Mouse (Mus musculus): ENCODE measurements at regions not wholly inside any gene's neighbourhood (a gene's known extent, or its start where the extent isn't known, plus 50 kb on each side); places are given as distances from the start of the nearest gene placed in this dataset.
A peak's percentile ranks its signal among the peaks of the same experiment; 100 is the strongest.

DNA sequence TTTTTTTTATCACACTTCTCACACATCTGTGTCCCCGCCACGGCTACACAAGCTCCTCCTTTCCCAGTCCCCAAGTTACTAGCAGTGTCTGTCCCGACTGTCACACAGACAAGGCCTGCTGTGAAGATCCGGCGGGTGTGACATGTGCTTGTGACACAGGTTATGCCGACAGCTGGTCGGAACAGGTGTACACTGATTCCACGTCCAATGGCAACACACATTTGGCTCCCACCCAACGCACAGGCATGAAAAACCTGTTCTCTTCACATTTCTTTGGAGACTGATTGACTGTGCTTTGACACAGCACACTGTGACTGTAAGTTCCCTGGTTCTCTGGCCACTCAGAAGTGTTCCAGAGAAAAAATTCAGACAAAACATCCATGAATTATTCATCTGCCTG, 281.4 kb downstream of the En1 start:
- DNase-seq (ENCODE audit: low spot score in 2 of 2) = peak; percentile 29 to 37

DNA sequence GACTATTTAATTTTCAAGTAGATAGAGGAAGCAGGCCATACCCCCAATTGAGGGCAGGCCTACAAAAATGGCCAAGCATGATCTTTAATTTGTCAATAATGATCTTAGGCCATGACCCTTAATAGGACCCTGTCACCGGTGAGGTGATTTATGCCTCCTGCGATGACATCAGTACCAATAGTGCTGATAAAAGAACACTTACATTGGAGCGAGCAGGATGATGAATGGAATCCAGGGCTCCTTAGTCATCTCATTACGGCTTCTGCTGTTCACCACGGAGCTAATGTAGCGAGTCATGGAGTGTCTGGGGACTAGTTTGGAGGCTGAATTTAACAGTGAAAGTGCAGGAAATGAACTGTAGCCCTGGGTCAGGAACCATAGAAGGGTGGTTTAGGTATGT, 308.6 kb downstream of the En1 start:
- DNase-seq (ENCODE audit: low spot score in 2 of 2) = no peak

DNA sequence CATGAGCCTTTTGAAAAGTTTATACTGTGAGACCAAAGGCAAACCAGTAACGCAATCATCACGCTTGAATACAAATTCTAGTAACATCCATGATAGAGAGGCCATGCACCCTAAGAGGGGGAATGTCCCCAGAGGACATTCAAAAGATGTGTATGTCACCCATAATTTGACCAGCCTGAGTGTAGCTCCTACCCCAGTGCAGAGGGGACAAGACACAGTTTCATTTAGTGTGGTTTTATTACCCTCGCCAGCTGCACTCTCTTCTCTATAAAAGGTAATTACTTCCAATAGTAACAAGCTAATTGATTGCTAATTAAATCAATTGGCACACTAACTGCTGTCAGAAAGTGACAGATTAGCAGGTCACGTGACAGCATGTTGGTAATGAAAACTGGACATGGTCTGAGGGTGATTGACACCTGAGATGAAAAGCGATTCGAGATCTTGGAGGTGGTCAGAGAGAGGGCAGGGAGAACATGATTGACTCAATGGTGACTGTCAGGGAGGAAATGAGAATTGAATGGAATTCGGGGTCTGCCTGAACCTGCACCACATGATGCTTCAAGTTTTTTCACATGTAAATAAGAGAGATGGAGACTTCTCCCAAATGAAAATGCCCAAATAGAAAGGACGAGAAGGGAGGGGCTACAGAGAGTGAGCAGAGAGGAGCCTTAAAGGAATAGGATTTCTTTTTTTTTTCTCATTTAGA, 309.9 kb downstream of the En1 start:
- DNase-seq (ENCODE audit: low spot score in 2 of 2) = no peak

DNA sequence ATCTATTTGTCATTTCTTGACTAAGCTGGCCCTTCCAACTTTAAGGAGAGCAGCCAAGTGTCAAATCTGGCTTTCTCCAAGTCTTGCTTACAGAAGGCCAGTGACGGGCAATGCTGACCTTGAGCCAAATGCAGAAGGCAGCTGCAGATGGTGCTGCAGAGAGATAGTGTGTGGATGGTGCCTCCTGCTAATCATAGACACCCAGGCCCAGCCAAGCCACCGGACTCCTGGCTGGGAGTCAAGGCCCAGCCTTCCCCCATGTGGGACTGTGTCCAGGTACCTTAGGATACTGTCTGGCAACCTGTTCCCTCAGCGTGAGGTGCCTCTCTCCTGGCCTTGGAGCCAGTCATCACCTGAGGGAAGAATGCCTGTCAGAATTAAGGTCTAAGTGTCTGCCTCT, 319.3 kb downstream of the En1 start:
- DNase-seq (ENCODE audit: low spot score in 2 of 2) = no peak

DNA sequence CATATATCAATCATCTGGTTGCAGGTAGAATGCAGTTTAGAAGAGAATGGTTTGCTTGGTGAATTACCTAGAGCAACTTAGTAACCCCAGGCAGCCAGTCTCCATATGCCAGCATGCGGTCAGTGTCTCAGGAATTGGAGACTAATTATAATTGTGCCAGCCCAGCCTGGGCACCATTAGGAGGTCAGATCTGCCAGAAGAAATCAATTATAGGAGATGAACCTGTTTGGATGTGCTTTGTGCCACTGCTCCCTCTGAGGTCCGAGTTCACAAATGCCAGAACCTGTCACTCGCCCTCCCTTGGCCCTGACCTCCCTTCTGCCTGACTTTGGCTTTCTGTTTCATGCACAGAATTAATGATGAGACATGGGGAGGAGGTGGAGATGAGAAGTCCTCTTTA, 323.1 kb downstream of the En1 start:
- no peak for DNase-seq (ENCODE audit: low spot score in 2 of 2)

DNA sequence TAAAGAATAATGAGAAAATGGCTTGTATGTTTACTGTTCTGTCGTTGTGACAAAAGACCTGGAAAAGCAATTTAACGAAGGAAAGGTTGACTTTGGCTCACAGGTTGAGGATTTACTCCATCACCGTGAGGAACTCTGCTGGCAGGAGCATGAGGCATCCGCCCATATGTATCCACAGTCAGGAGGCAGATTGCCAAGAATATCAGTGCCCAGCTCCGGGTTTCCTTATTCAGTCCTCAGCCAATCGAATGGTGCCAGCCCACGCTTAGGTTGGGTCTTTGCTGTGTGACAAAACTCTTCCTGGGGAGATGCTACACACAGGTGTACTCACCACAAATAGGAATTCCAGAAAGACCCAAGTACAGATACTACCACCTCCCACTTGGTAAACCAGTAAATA, 327.9 kb downstream of the En1 start:
- DNase-seq (ENCODE audit: low spot score in 2 of 2) = no peak

DNA sequence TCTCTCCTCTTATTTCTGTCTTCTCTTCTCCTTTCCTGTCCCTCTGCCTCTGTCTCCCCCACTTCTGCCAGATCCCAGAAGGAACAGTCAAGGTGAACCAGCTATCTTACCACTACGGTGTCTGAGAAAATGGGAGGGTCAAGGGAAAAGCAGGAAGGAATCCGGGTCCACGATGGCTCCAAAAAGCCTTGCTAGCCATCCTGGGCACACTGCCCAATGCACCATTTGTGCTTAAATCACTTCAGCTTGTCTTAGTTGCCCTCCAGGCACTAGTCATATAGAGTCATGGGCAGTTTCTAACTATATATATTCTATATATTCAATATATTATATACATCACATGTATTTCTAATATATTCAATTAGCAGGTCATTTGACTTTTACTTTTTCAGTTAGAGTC, 333.1 kb downstream of the En1 start:
- DNase-seq (ENCODE audit: low spot score in 2 of 2) = no peak

DNA sequence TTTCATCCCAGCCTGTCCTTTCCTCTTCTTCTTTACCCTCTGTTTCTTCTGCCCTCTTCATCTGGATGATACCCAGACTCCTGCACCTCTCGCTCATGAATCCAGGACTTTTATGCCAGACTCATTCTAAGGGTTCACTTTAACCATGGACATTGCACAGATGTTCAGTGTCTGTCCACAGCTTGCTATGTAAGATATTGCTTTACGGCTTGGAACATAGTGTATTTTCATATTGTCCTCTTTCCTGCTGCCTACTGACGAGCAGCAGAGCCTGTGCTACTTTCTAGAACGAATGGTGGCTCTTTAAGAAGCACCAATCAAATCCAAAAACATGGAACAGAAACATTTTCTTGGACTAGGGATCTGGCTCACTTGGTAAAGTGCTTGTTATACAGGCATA, 341.5 kb downstream of the En1 start:
- no peak for DNase-seq (ENCODE audit: low spot score in 2 of 2)

DNA sequence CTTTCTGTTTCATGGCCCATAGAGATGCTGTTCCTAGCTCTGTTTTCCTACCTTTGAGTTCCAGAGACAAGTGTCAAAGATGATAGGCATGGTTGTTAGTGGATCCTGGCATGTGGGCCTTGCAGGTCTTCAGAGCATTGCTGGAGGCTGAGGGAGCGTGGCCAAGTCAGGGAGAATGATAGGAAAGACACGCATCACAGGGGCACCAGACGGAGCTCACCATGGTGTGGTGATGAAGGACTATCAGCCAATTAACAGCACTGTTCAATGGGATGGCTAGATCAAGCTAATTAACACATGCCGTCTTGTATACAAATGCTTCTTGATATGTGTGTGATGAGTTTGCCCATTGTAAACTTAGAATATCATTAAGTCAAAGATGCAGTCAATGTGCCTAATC, 344.1 kb downstream of the En1 start:
- DNase-seq (ENCODE audit: low spot score in 2 of 2) = no peak

DNA sequence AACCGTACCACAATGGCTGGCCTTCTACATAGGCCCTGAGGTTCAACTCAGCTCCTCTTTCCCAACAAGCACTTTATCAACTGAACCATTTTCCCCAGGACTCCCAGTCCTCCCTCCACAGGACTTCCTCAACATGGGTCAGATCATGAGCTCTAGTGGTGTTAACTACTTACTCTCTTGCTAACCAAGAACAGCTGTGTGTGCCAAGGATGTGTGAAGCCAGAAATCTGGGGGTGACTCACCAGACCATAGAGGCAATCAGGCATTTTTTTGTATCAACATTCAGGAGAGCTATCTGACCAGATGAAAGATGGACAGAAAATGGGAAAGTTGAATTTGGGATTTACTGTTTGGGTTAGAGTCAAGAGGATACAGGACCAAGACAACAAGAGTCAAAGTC, 359.0 kb downstream of the En1 start:
- no peak for DNase-seq (ENCODE audit: low spot score in 2 of 2)

DNA sequence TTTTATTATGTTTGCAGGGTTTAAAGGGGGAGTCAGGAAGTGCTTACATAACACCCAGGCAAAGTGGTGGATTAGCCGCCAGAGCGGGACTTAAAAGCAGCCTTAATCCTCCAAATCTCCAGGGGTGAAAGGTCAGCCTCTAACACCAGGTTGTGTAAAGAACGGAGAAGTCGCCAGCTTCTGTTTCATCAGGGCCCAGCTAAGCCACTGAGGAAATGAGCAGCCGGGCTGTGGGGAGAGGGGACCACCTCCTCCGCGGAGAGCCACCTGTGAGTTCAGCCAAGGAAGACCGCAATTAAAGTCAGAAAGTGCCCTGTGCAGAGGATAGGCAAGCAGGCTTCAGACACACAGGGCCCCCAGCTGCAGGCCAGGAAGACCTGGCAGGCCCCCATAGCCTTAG, 359.8 kb downstream of the En1 start:
- no peak for DNase-seq (ENCODE audit: low spot score in 2 of 2)

DNA sequence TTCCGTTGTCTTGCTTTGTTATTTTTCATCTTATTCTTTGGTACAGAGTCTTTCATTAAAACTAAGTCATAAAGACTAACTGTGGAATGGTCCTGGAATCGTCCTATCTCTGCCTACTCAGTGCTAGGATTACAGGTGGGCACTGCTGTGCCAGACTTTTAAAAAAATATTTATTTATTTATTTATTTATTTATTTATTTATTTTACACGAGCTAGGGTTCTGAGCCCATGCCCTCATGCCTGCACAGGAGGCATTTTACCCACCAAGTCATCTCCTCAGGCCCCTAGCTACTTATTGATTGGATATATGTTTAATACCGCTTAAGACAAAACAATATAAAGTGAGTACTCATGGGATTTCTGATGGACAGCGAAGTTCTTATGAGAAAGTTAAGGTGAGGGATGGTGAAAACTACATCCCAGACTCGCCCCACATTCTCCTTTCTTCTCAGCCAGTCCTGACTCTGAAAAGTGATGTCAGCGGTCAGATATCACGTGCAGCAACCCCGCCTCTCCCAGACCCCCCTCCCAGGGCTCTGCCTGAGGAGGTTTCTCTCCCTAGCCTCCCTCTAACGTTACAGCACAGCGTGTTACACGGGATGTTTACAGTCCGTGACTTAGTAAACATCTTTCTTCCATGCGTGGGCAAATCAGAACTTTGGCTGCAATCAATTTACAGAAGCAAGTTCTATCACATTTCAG, 361.4 kb downstream of the En1 start:
- peak; percentile 6 to 13 for DNase-seq (ENCODE audit: low spot score in 2 of 2)

DNA sequence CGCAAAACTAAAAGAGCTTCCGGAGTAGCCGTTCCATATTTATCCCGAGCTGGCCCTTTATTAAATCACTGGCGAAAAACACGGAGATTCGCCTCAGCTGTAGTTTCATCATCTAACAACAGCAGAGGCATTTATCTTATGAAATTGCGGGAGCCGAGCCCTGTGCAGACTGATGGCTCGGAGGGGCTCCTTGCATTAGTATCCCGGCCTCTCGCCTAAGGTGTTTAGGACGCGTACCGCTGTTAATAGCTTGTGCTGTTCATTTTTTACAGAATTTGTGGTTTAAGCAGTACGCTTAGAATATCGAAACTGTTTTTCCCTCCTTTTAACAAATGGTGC, 361.9 kb downstream of the En1 start:
- DNase-seq (ENCODE audit: low spot score in 2 of 2) = peak; percentile 7 to 14

DNA sequence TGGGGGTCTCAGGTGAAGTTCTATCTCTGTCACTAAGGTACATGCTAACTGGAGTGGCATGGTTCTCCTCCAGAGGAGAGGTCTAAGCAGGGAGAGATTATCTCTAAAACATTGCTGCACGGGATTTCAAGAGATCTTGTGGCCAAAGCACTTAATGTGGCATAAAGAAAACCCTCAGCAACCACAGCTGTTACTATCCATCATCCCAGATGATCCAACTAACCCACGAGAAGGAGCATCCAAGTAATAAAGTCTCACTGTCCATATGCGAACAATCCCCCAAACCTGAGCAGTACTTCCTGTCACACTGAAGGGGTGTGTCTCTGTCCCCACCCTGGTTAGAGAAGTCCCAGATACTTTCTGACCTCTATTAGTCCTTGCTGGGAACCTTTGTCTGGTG, 363.9 kb downstream of the En1 start:
- no peak for DNase-seq (ENCODE audit: low spot score in 2 of 2)

DNA sequence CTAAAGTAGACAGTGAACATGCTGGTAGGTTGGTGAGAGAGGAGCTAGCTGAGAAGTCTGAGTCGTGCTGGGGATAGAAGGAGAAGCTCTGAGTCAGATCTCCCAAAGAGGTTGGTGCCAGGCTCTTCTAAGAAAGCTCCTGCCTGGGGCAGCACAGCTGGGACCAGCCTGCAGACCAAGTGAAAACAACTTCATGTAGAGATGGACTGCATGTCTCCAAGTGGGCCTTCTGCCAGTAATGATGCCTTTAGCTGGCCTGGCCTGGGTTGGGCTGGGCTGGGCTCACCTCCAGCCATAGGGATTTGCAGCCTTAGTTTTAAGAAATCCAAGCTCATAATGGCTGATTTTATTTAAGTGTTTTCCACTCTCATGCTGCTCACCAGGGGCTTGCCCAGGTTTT, 357.7 kb downstream of the Insig2 start:
- no peak for DNase-seq (ENCODE audit: low spot score in 2 of 2)

DNA sequence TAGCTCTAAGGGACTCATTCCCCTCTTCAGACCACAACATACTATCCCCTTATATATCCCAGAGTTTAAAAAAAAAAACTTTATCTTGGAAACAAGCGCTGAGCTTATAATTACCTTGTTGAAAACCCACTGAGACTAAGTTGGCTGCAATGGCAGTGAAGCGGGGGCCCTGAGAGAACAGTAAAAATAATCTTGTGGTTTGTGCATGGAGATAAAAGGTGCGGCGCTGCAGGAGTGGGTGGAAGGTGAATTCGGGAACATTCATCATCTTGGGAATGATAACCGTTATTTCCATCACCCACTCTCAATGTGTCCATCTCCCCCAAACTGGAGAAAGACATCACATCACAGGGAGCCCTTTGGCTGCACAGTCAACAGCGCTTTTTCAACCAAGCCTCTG, 327.9 kb downstream of the Insig2 start:
- no peak for DNase-seq (ENCODE audit: low spot score in 2 of 2)

DNA sequence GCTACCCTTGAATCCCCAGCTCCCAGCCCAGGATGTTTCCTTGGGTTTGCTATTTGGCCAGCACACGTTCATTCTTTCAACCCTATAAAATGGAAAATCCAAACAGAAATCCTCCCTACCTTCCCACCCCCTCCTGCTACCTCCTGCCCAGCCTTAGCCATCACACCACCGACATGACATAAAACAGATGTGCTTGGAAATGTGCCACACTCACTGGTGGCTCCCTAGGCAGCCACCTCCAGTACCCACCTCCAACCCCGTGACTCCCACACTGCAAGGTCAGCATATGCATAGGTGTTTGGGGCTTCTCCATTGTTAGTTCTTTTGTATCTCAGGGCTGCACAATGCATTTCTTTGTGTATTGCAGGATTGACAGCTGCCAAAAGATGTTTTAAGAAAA, 327.2 kb downstream of the Insig2 start:
- no peak for DNase-seq (ENCODE audit: low spot score in 2 of 2)

DNA sequence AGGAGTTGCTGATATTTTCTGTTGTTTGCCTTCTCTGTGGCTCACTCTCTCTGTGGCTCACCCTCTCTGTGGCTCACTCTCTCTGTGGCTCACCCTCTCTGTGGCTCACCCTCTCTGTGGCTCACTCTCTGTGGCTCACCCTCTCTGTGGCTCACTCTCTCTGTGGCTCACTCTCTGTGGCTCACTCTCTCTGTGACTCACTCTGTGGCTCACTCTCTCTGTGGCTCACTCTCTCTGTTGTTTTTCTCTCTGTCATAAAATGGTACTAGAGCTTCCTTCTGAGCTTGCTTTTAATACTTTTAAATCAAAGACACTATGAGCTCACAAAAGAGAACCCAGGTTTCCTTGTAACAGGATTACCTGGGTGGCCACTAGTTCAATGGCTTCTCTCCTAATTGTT, 320.3 kb downstream of the Insig2 start:
- no peak for DNase-seq (ENCODE audit: low spot score in 2 of 2)

DNA sequence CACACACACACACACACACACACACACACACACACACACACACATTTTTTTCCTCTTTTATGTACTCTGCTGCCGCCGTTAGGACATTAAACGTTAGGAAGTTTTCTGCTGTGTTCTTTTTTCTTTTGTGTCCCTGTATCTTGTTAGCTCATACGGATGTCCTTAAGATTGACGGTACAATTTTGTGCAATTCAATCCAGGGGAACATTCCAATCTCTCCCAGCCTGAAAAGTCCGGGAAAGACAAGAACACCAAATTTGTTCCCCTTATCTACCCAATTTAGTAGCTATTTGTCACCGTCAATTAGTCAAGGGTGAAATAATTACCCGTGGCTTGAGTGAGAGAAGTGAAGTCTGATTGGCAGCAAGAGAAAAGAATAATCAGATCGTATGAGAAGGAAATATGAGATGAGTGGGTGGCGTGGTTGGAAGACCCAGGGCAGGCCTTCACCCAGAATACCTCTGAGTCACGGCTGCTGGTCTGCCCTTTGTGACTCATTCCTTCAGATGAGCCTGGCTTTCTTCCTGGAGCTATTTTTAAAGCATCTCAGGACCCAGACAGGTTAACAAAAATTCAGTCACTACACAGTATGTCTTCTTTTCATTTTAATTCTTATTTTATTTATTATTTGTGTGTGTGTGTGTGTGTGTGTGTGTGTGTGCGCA, 318.4 kb downstream of the Insig2 start:
- DNase-seq (ENCODE audit: low spot score in 2 of 2) = no peak

DNA sequence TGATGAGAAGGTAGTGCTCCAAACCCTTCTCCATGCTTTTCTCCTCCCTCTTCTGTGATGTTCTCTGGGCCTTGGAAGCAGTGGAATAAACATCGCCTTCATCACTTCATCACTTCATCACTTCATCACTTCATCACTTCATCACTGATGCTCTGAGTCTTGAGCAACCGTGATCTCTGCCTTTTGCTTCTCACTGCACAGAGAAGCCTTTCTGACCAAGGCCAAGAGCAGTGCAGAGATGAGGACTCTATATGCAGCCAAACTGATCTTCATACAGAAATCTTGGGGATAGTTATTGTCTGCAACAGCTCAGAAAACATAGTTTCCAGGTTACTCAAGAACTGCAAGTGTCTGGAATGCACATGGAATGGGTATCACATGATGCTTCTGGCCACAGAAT, 303.0 kb downstream of the Insig2 start:
- DNase-seq (ENCODE audit: low spot score in 2 of 2) = no peak

DNA sequence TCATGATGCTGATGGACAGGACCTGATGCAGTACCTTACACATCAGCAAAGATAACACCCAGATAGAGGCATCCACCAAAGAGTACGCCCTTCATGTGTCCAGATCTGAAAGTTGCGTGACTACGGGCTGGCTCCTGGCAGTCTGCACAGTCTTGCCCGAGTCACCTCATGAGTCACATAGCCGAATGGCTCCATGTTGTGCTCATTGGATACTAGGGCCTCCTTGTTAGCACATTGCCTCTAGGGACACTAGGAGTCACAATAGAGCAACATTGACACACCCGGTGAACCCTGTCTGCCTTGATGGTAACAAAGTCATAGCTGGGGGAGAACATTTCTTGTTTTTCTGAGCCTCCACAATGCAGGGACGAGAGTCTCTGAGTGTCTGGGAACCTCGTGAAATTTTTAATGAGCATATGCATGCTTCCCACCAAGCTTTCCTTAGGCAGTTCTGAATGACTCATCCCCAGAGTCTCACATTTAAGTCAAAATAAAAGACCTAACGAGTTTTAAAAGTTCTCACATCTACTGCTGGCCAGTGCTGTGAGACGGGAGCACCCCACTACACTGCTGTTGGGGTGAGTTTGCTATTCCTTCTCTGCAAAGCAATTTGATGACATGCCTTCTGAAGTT, 297.5 kb downstream of the Insig2 start:
- DNase-seq (ENCODE audit: low spot score in 2 of 2) = no peak

DNA sequence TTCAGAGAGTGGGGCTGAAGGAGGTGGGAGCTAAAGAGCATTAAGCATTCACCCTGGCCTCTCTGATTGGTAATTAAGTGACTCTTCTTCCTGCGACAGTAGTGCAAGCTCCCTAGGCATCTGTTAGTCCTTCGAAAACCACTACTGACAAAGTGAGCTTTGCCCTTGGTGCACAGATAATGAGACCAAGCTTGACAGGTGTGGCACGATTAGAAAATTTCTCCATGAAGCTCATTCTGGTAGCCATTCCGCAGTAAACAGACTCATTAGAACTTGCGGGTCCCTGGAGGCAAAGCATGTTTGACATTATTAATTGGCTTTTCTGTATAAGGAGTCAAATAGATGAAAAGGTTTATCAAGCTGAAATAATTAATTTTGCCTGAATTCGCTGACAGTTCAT, 285.8 kb downstream of the Insig2 start:
- DNase-seq (ENCODE audit: low spot score in 2 of 2) = no peak
